Mouse (Mus musculus): Measurements from ENCODE around the gene Rassf4. TPM values are rescaled to one million over a fixed set of nuclear protein-coding genes. Genes with fewer than 3 reads are reported as not detected.

Gene Rassf4
- total RNA-seq (2021), result 1 to 10 TPM; 5.8 TPM
- polyA plus RNA-seq (2012; rRNA removed), result 6.4 and 8.9 TPM in 2 replicates
- long read RNA-seq, partial matches to known transcripts, result 0 of 1 reads
- long read RNA-seq, other reads (novel, unspliced or antisense), result 1 of 1 reads

DNA sequence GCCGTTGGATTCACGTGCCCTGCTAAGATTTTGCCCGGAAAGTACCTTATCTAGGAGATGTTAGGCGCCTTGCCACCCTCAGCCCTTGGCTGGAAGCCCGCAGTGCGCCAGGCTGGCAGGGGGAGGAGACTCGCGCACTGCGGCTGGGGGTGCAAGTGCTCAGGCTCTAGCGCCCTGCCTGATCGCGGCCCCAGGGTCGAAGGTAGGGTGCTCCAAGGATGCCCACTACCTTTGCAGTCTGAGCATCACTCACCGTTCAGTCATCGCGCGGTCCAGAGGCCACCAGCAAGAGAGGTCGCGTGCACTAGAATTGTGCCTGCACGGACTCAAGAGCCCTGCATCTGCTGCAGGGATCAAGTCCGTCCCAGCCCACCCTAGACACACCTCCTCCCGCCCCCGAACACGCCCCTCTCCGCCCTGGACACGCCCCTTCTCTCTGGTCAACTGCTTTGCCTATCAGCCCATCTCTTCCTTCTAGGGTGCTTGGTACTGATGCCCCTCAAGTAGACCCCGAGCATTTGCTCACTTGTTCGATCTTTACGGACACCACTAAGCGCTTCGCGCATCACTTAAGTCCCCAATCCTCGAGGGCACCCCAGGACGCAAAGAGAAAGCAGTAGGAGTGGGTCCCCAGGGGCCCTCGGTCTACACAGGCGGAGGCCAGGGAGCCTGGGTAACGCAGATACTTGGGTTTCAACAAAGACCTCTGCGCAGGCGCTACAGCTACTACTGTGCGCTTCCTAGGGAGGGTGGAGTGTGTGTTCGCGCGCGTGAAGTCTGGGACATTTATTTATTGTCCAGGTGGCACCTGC lies at the start of gene Rassf4:
Gene Rassf4 (minus strand): TSS at position 482 of the 812 bp plus-strand sequence.
- TF ChIP-seq CTCF (IDR thresholded peaks at IDR 0.05) (no peak), POLR2A (IDR thresholded peaks at IDR 0.05; ENCODE audit: insufficient read depth, low read depth, low read length) (peak; percentile 73)
- H3K36me3 ChIP-seq (ENCODE audit: control insufficient read depth, insufficient read depth, low read length), result no peaks in the 10 kb centered on the region
- H3K9ac ChIP-seq (ENCODE audit: low read depth, low read length), result peak within 1 kb of the TSS; percentile 33
- H3K27ac ChIP-seq, result peak within 1 kb of the TSS; percentile 74
- peak; percentile 89 for DNase-seq
- H3K4me1 ChIP-seq (ENCODE audit: control insufficient read depth, insufficient read depth, low read length), result no peaks in the 10 kb centered on the region
- intact Hi-C loops (cut with DNase I), result loop anchor here (2.0 kb wide), 1 partner anchor 19 kb away; no protein-coding TSS in a partner anchor
- peak within 1 kb of the TSS; percentile 51 for H3K4me3 ChIP-seq
- H3K79me2 ChIP-seq (replicated peaks; ENCODE audit: control insufficient read depth, insufficient read depth, low read length), result no peaks in the 10 kb centered on the region
- no peaks in the 10 kb centered on the region for H3K27me3 ChIP-seq (ENCODE audit: control insufficient read depth, insufficient read depth, low read length)
- 3% methylated on average over 44 of the region's 44 CpGs for WGBS

DNA sequence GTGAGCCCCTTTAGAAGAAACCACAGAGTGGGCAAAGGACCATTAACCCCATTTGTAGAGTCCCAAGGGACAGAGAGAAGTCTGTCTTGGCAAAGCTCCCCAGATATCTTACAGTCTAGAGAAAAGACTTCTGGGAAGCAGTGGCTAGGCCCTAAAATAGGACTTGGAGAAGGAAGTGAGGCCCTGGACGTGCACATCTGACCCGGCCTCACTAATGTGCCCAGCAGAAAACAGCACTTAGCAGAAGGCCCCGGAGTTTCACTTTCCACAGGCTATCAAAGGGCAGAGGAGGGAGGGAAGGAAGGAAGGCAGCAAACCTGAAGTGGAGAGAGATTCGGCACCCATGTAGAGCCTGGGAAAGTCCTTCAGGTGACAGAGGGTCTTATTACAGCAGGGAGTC lies 45.2 kb upstream of the Rassf4 start:
- H3K27ac ChIP-seq, result no peak overlapping the region
- TF ChIP-seq POLR2A (IDR thresholded peaks at IDR 0.05; ENCODE audit: insufficient read depth, low read depth, low read length) (no peak), EP300 (IDR thresholded peaks at IDR 0.05; ENCODE audit: insufficient read depth, low read depth, low read length) (no peak), CTCF (IDR thresholded peaks at IDR 0.05) (no peak)
- no peaks in the 10 kb centered on the region for H3K27me3 ChIP-seq (ENCODE audit: control insufficient read depth, insufficient read depth, low read length)
- H3K9ac ChIP-seq (ENCODE audit: low read depth, low read length), result no peak overlapping the region
- no peaks in the 10 kb centered on the region for H3K79me2 ChIP-seq (replicated peaks; ENCODE audit: control insufficient read depth, insufficient read depth, low read length)
- 18% methylated on average over 4 of the region's 4 CpGs for WGBS
- intact Hi-C loops (cut with DNase I), result no loop called here
- peak in 1 of 2 experiments; percentile 53 for DNase-seq
- peaks cover 3% of the 10 kb centered on the region for H3K4me1 ChIP-seq (ENCODE audit: control insufficient read depth, insufficient read depth, low read length)
- no peaks in the 10 kb centered on the region for H3K36me3 ChIP-seq (ENCODE audit: control insufficient read depth, insufficient read depth, low read length)
- H3K4me3 ChIP-seq, result no peak overlapping the region

DNA sequence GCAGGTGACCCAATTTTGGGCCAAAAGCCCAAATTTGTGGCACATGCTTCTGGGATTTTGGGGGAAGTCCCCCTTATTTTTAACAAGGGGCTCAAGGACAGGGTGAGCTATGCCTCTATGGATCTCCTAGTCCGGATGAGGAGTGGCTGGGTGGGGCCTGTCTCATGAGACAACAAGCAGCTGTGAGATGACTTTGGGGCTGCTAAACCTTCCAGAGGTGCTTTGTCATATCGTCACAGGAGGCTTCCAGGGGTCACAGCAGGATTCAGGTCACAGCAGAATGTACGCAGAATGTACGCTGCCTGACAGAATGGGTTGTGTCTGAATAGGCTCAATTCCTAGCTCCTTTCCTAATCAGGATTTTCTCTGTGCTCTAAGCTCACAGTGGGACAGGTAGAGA lies 44.6 kb upstream of the Rassf4 start:
- Histone ChIP-seq H3K79me2 (replicated peaks; ENCODE audit: control insufficient read depth, insufficient read depth, low read length) (no peaks in the 10 kb centered on the region), H3K4me1 (ENCODE audit: control insufficient read depth, insufficient read depth, low read length) (peaks cover 3% of the 10 kb centered on the region), H3K27ac (no peak overlapping the region), H3K9ac (ENCODE audit: low read depth, low read length) (no peak overlapping the region), H3K36me3 (ENCODE audit: control insufficient read depth, insufficient read depth, low read length) (no peaks in the 10 kb centered on the region), H3K27me3 (ENCODE audit: control insufficient read depth, insufficient read depth, low read length) (no peaks in the 10 kb centered on the region), H3K4me3 (no peak overlapping the region)
- WGBS, result 90% methylated on average over 4 of the region's 4 CpGs
- TF ChIP-seq EP300 (IDR thresholded peaks at IDR 0.05; ENCODE audit: insufficient read depth, low read depth, low read length), result no peak
- no peak for TF ChIP-seq POLR2A (IDR thresholded peaks at IDR 0.05; ENCODE audit: insufficient read depth, low read depth, low read length)
- no peak for TF ChIP-seq CTCF (IDR thresholded peaks at IDR 0.05)
- DNase-seq, result no peak
- intact Hi-C loops (cut with DNase I), result no loop called here

DNA sequence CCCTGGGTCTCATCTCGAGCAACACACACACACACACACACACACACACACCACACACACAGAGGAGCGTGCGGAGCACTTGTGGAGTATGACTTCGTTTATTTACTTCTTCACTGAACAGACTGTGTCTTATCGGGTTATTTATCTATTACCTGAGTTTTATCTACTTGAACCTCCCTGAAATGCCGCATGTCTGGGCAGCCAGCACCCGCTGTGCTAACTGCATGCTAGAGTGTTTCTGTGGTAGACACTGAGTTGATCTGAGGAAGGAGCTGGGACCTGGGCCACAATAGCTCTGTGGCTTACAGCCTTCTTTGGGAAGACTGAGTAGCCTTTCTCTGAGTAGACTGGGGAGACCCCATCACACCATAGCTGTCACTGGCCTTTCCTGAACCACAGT lies 44.1 kb upstream of the Rassf4 start:
- no peak for DNase-seq
- H3K9ac ChIP-seq (ENCODE audit: low read depth, low read length), result no peak overlapping the region
- no peak overlapping the region for H3K4me3 ChIP-seq
- H3K27me3 ChIP-seq (ENCODE audit: control insufficient read depth, insufficient read depth, low read length), result no peaks in the 10 kb centered on the region
- 87% methylated on average over 7 of the region's 7 CpGs for WGBS
- no peaks in the 10 kb centered on the region for H3K79me2 ChIP-seq (replicated peaks; ENCODE audit: control insufficient read depth, insufficient read depth, low read length)
- H3K27ac ChIP-seq, result no peak overlapping the region
- intact Hi-C loops (cut with DNase I), result no loop called here
- H3K4me1 ChIP-seq (ENCODE audit: control insufficient read depth, insufficient read depth, low read length), result peaks cover 3% of the 10 kb centered on the region
- no peaks in the 10 kb centered on the region for H3K36me3 ChIP-seq (ENCODE audit: control insufficient read depth, insufficient read depth, low read length)
- TF ChIP-seq EP300 (IDR thresholded peaks at IDR 0.05; ENCODE audit: insufficient read depth, low read depth, low read length) (no peak), POLR2A (IDR thresholded peaks at IDR 0.05; ENCODE audit: insufficient read depth, low read depth, low read length) (no peak), CTCF (IDR thresholded peaks at IDR 0.05) (no peak)

DNA sequence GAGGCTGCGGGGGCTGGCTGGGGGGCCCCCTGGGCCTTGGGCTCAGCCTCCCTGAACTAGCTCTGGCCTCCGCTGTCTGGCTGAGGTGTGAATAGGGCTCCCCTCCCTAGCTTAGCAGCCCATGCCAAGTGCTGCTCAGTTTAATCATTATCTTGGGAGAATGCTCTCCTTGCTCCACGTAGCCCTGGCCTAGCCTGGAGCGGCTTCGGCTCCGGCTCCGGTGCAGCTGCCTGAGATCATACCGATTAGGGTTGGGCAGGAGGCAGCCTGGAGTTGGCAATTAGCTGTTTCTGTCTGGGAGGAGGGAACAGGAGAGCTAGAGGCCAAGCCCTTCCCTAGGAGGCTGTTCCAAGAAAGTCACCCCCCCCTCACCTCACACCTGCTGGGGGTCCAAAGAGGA lies 42.9 kb upstream of the Rassf4 start, which contains the start of gene Tmem72:
Gene Tmem72 (minus strand): TSS at position 248 of the 400 bp plus-strand sequence.
- H3K4me1 ChIP-seq (ENCODE audit: control insufficient read depth, insufficient read depth, low read length), result peaks cover 3% of the 10 kb centered on the region
- intact Hi-C loops (cut with DNase I), result no loop called here
- H3K4me3 ChIP-seq, result no peak within 1 kb of the TSS
- H3K9ac ChIP-seq (ENCODE audit: low read depth, low read length), result no peak within 1 kb of the TSS
- H3K27me3 ChIP-seq (ENCODE audit: control insufficient read depth, insufficient read depth, low read length), result no peaks in the 10 kb centered on the region
- no peaks in the 10 kb centered on the region for H3K79me2 ChIP-seq (replicated peaks; ENCODE audit: control insufficient read depth, insufficient read depth, low read length)
- no peak within 1 kb of the TSS for H3K27ac ChIP-seq
- TF ChIP-seq EP300 (IDR thresholded peaks at IDR 0.05; ENCODE audit: insufficient read depth, low read depth, low read length) (no peak), POLR2A (IDR thresholded peaks at IDR 0.05; ENCODE audit: insufficient read depth, low read depth, low read length) (no peak), CTCF (IDR thresholded peaks at IDR 0.05) (no peak)
- H3K36me3 ChIP-seq (ENCODE audit: control insufficient read depth, insufficient read depth, low read length), result no peaks in the 10 kb centered on the region
- DNase-seq, result no peak
- WGBS, result 66% methylated on average over 8 of the region's 8 CpGs

DNA sequence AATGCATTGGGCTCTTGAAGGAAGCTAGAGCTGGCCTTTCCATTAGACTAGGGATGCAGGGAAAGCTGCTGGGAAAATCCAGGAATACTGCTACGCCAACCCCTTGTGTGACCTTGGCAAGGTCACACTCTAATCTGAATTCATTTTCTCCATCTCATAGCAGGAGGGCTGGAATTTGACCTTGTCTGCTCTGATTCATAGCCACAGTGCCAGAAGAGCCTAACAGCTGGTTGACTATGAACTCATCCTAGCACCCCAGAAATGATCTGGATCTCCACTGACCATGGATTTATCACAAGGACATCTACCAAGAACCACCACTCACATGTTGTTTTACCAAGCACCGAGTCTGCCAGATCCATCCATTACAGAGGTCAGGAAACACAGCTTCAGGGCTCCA lies 41.4 kb upstream of the Rassf4 start:
- Histone ChIP-seq H3K9ac (ENCODE audit: low read depth, low read length) (no peak overlapping the region), H3K4me1 (ENCODE audit: control insufficient read depth, insufficient read depth, low read length) (peaks cover 3% of the 10 kb centered on the region), H3K4me3 (no peak overlapping the region), H3K79me2 (replicated peaks; ENCODE audit: control insufficient read depth, insufficient read depth, low read length) (no peaks in the 10 kb centered on the region), H3K36me3 (ENCODE audit: control insufficient read depth, insufficient read depth, low read length) (no peaks in the 10 kb centered on the region), H3K27ac (no peak overlapping the region), H3K27me3 (ENCODE audit: control insufficient read depth, insufficient read depth, low read length) (no peaks in the 10 kb centered on the region)
- TF ChIP-seq EP300 (IDR thresholded peaks at IDR 0.05; ENCODE audit: insufficient read depth, low read depth, low read length) (no peak), POLR2A (IDR thresholded peaks at IDR 0.05; ENCODE audit: insufficient read depth, low read depth, low read length) (no peak), CTCF (IDR thresholded peaks at IDR 0.05) (no peak)
- no peak for DNase-seq
- intact Hi-C loops (cut with DNase I), result no loop called here
- WGBS, result 59% methylated on average over 2 of the region's 2 CpGs

All from heart, adult 2 months (tissue).